8 mouse cellular contexts compared by ENCODE assay signal in genomic region chr2:76338215-76339156, GRCm38 (mm10). TPM values are rescaled to one million over a fixed set of nuclear protein-coding genes. Genes with fewer than 3 reads are reported as not detected.
A peak's percentile ranks its signal among the peaks of the same experiment; 100 is the strongest.
DNase-seq lines count a peak whose midpoint lies in the region; ATAC-seq and TF ChIP-seq lines count a peak whose summit lies in the region.

TSS of gene Pde11a (minus strand) at chr2:76338774.

- H3K4me1 ChIP-seq in heart, embryonic 13.5 days, result peaks cover 11% of the 10 kb centered on the region
- peaks cover 11% of the 10 kb centered on the region for H3K4me1 ChIP-seq in kidney, embryonic 15.5 days
- no peaks in the 10 kb centered on the region for H3K4me1 ChIP-seq in lung, embryonic 14.5 days (ENCODE audit: insufficient read depth)

- no peaks in the 10 kb centered on the region for H3K36me3 ChIP-seq in heart, embryonic 13.5 days
- H3K36me3 ChIP-seq in kidney, embryonic 15.5 days, result no peaks in the 10 kb centered on the region
- no peaks in the 10 kb centered on the region for H3K36me3 ChIP-seq in lung, embryonic 14.5 days (ENCODE audit: insufficient read depth)

- no peak for TF ChIP-seq POLR2A in brain, embryonic 14.5 days (IDR thresholded peaks at IDR 0.05; ENCODE audit: borderline replicate concordance, extremely low read depth, insufficient read depth, insufficient read length, poor library complexity, severe bottlenecking)

- no peak for DNase-seq in layer of hippocampus, adult 18-20 months (ENCODE audit: low spot score in 2 of 2)
- DNase-seq in layer of hippocampus, adult 9-11 months, result no peak
- peak; percentile 42 for DNase-seq in brain, embryonic 14.5 days (ENCODE audit: low read depth)
- DNase-seq in lung, embryonic 14.5 days, result peak; percentile 64
- DNase-seq in ovary, postnatal 14 days (ENCODE audit: low spot score), result peak; percentile 5

- H3K27me3 ChIP-seq in heart, embryonic 13.5 days (replicated peaks), result peaks cover 45% of the 10 kb centered on the region
- H3K27me3 ChIP-seq in kidney, embryonic 15.5 days, result peaks cover 20% of the 10 kb centered on the region
- peaks cover 11% of the 10 kb centered on the region for H3K27me3 ChIP-seq in lung, embryonic 14.5 days (ENCODE audit: insufficient read depth, low read length)

- WGBS in heart, embryonic 13.5 days, result 13% methylated on average over 41 of the region's 41 CpGs
- 17% methylated on average over 40 of the region's 41 CpGs for WGBS in kidney, embryonic 15.5 days
- WGBS in lung, embryonic 14.5 days, result 16% methylated on average over 41 of the region's 41 CpGs

- H3K4me2 ChIP-seq in heart, embryonic 13.5 days, result peak within 1 kb of the TSS; percentile 96
- H3K4me2 ChIP-seq in kidney, embryonic 15.5 days, result peak within 1 kb of the TSS; percentile 96
- H3K4me2 ChIP-seq in lung, embryonic 14.5 days, result peak within 1 kb of the TSS; percentile 82

- no peak for TF ChIP-seq CTCF in brain, embryonic 14.5 days (IDR thresholded peaks at IDR 0.05; ENCODE audit: borderline replicate concordance, extremely low read depth, insufficient read depth, insufficient read length)
- no peak for TF ChIP-seq CTCF in lung, embryonic 14.5 days (IDR thresholded peaks at IDR 0.05; ENCODE audit: low read depth)

- peak within 1 kb of the TSS; percentile 77 for H3K9ac ChIP-seq in heart, embryonic 13.5 days
- H3K9ac ChIP-seq in kidney, embryonic 15.5 days, result peak within 1 kb of the TSS; percentile 47
- H3K9ac ChIP-seq in lung, embryonic 14.5 days, result peak within 1 kb of the TSS; percentile 41

- H3K27ac ChIP-seq in heart, embryonic 13.5 days (replicated peaks), result no peak within 1 kb of the TSS
- no peak within 1 kb of the TSS for H3K27ac ChIP-seq in kidney, embryonic 15.5 days
- H3K27ac ChIP-seq in lung, embryonic 14.5 days (ENCODE audit: low read depth), result no peak within 1 kb of the TSS

- no peak for ATAC-seq in heart, embryonic 13.5 days (ENCODE audit: extremely low read depth, insufficient number of reproducible peaks, low FRiP score, low TSS enrichment)
- ATAC-seq in kidney, embryonic 15.5 days (replicated peaks; ENCODE audit: low FRiP score), result peak; percentile 94
- peak; percentile 71 for ATAC-seq in lung, embryonic 14.5 days (ENCODE audit: insufficient read depth)
- ATAC-seq in monocyte, adult 5-6 weeks (replicated peaks; ENCODE audit: insufficient number of reproducible peaks, low FRiP score, low TSS enrichment, poor library complexity, severe bottlenecking), result no peak

- peak within 1 kb of the TSS; percentile 60 for H3K4me3 ChIP-seq in heart, embryonic 13.5 days
- peak within 1 kb of the TSS; percentile 49 for H3K4me3 ChIP-seq in kidney, embryonic 15.5 days (replicated peaks)
- peak within 1 kb of the TSS; percentile 43 for H3K4me3 ChIP-seq in lung, embryonic 14.5 days (ENCODE audit: low read depth, low read length)

- no peaks in the 10 kb centered on the region for H3K9me3 ChIP-seq in heart, embryonic 13.5 days
- no peaks in the 10 kb centered on the region for H3K9me3 ChIP-seq in kidney, embryonic 15.5 days (replicated peaks)
- H3K9me3 ChIP-seq in lung, embryonic 14.5 days (ENCODE audit: low read depth, low read length), result no peaks in the 10 kb centered on the region

RNA-seq across cellular contexts. Expression of gene Pde11a, which starts in this region (rescaled TPM):
- total RNA-seq in layer of hippocampus, adult 18-20 months (2021), result 10 to 100 TPM; 18.5 to 21.6 TPM
- polyA plus RNA-seq in brain, embryonic 14.5 days (2012; rRNA removed), result 0.37 and 0.53 TPM in 2 replicates
- 0.05 TPM in 1 of 2 replicates, not detected in the other for polyA plus RNA-seq in heart, embryonic 13.5 days (2015; fragmentation: Nextera tagmentation; extraction: Ambion mirVana)
- 1.5 and 1.9 TPM in 2 replicates for polyA plus RNA-seq in kidney, embryonic 15.5 days (2015; fragmentation: Nextera tagmentation; extraction: Ambion mirVana)
- 0.28 TPM in 1 of 2 replicates, not detected in the other for polyA plus RNA-seq in lung, embryonic 14.5 days (2014; fragmentation: Nextera tagmentation; extraction: Ambion mirVana)
- not detected in 3 replicates for total RNA-seq in monocyte, adult 5-6 weeks (2017)

Comparison
In these comparisons a context has a peak if more than half of its experiments do, and no peak if none do; other contexts are left out.
1. RNA of gene Pde11a (total RNA-seq): 18.5 to 21.6 TPM in layer of hippocampus, adult 18-20 months; not detected in monocyte, adult 5-6 weeks; every median in the first group is over 10 times any median in the second.
2. Peak in DNase-seq in brain, embryonic 14.5 days; RNA of the gene not detected or under 1 TPM.
3. Peak in DNase-seq, ATAC-seq, H3K4me3 ChIP-seq, H3K9ac ChIP-seq and H3K4me2 ChIP-seq in lung, embryonic 14.5 days; RNA of the gene not detected or under 1 TPM.
4. Peak in every context shown above with its lines, with median percentiles within 50 percentile points of each other: H3K4me2 ChIP-seq, H3K4me3 ChIP-seq and H3K9ac ChIP-seq.